ENCODE assay signal across 8 mouse cellular contexts in genomic region chr7:83695449-83696212, GRCm38 (mm10). TPM values are rescaled to one million over a fixed set of nuclear protein-coding genes. Genes with fewer than 3 reads are reported as not detected.
DNase-seq lines count a peak whose midpoint lies in the region; ATAC-seq and TF ChIP-seq lines count a peak whose summit lies in the region.

No protein-coding gene starts in this region.

- 31% methylated on average over 6 of the region's 6 CpGs for WGBS in kidney, postnatal 0 days
- WGBS in kidney, embryonic 14.5 days, result 29% methylated on average over 6 of the region's 6 CpGs
- WGBS in limb, embryonic 14.5 days, result 30% methylated on average over 6 of the region's 6 CpGs

- H3K27ac ChIP-seq in kidney, postnatal 0 days, result no peak overlapping the region
- no peak overlapping the region for H3K27ac ChIP-seq in kidney, embryonic 14.5 days (ENCODE audit: low read depth, low read length)
- H3K27ac ChIP-seq in limb, embryonic 14.5 days (replicated peaks; ENCODE audit: low read depth, low read length), result no peak overlapping the region

- H3K4me1 ChIP-seq in kidney, postnatal 0 days (replicated peaks; ENCODE audit: insufficient read depth, low read length), result no peaks in the 10 kb centered on the region
- no peaks in the 10 kb centered on the region for H3K4me1 ChIP-seq in kidney, embryonic 14.5 days (ENCODE audit: control insufficient read depth, insufficient read depth, low read length)
- H3K4me1 ChIP-seq in limb, embryonic 14.5 days (ENCODE audit: control insufficient read depth, insufficient read depth, low read length), result 0 out of 2 replicates have a peak, but pooled peaks cover 7% of the 10 kb centered on the region

- TF ChIP-seq CTCF in kidney, postnatal 0 days (IDR thresholded peaks at IDR 0.05; ENCODE audit: low read depth), result peak; percentile 85
- TF ChIP-seq CTCF in brain, embryonic 14.5 days (IDR thresholded peaks at IDR 0.05; ENCODE audit: borderline replicate concordance, extremely low read depth, insufficient read depth, insufficient read length), result peak; percentile 71; the same call in 1 of the 2 replicates

- no peak for TF ChIP-seq POLR2A in brain, embryonic 14.5 days (IDR thresholded peaks at IDR 0.05; ENCODE audit: borderline replicate concordance, extremely low read depth, insufficient read depth, insufficient read length, poor library complexity, severe bottlenecking)
- no peak for TF ChIP-seq POLR2A in limb, embryonic 14.5 days (IDR thresholded peaks at IDR 0.05; ENCODE audit: borderline replicate concordance, extremely low read depth, insufficient read depth, insufficient read length)

- H3K36me3 ChIP-seq in kidney, postnatal 0 days (ENCODE audit: insufficient read depth, low read length), result no peaks in the 10 kb centered on the region
- no peaks in the 10 kb centered on the region for H3K36me3 ChIP-seq in kidney, embryonic 14.5 days (ENCODE audit: control insufficient read depth, insufficient read depth, low read length)
- no peaks in the 10 kb centered on the region for H3K36me3 ChIP-seq in limb, embryonic 14.5 days (ENCODE audit: control insufficient read depth, insufficient read depth, low read length)

- no peak for ATAC-seq in kidney, postnatal 0 days (replicated peaks; ENCODE audit: low FRiP score, low read depth)
- ATAC-seq in kidney, embryonic 14.5 days (ENCODE audit: low FRiP score, low TSS enrichment), result no peak
- ATAC-seq in limb, embryonic 14.5 days (ENCODE audit: low FRiP score, low read depth), result no peak
- ATAC-seq in inflammation-experienced regulatory T-cells, adult 6 months, result no peak

- no peak overlapping the region for H3K4me2 ChIP-seq in kidney, postnatal 0 days (ENCODE audit: low read length)
- H3K4me2 ChIP-seq in kidney, embryonic 14.5 days (replicated peaks; ENCODE audit: low read depth, low read length), result no peak overlapping the region
- H3K4me2 ChIP-seq in limb, embryonic 14.5 days (replicated peaks; ENCODE audit: low read depth, low read length, severe bottlenecking), result no peak overlapping the region

- DNase-seq in cerebellum, adult 18-20 months, result peak; percentile 44 to 50
- no peak for DNase-seq in cerebellum, adult 11 months
- DNase-seq in kidney, postnatal 0 days (ENCODE audit: low spot score), result peak; percentile 62
- peak; percentile 49 for DNase-seq in 3T3-L1 (ENCODE audit: low read depth, low spot score)
- DNase-seq in brain, embryonic 14.5 days (ENCODE audit: low read depth), result peak; percentile 65
- DNase-seq in limb, embryonic 14.5 days (ENCODE audit: low spot score), result peak; percentile 56

- H3K27me3 ChIP-seq in kidney, postnatal 0 days (ENCODE audit: insufficient read depth, low read length), result no peaks in the 10 kb centered on the region
- H3K27me3 ChIP-seq in kidney, embryonic 14.5 days (ENCODE audit: control insufficient read depth, insufficient read depth, low read length), result no peaks in the 10 kb centered on the region
- no peaks in the 10 kb centered on the region for H3K27me3 ChIP-seq in limb, embryonic 14.5 days (ENCODE audit: control insufficient read depth, insufficient read depth, low read length)

- no peaks in the 10 kb centered on the region for H3K9me3 ChIP-seq in kidney, postnatal 0 days (replicated peaks; ENCODE audit: low read length)
- no peaks in the 10 kb centered on the region for H3K9me3 ChIP-seq in kidney, embryonic 14.5 days (ENCODE audit: control insufficient read depth, low read length)
- no peaks in the 10 kb centered on the region for H3K9me3 ChIP-seq in limb, embryonic 14.5 days (ENCODE audit: control insufficient read depth, low read length)

- no peak overlapping the region for H3K4me3 ChIP-seq in kidney, postnatal 0 days (replicated peaks; ENCODE audit: low read depth, low read length)
- no peak overlapping the region for H3K4me3 ChIP-seq in kidney, embryonic 14.5 days (ENCODE audit: low read length)
- no peak overlapping the region for H3K4me3 ChIP-seq in limb, embryonic 14.5 days (replicated peaks; ENCODE audit: low read length)

- H3K9ac ChIP-seq in kidney, postnatal 0 days (ENCODE audit: low read depth, low read length), result no peak overlapping the region
- no peak overlapping the region for H3K9ac ChIP-seq in kidney, embryonic 14.5 days (ENCODE audit: low read depth, low read length)
- no peak overlapping the region for H3K9ac ChIP-seq in limb, embryonic 14.5 days (ENCODE audit: low read depth, low read length, severe bottlenecking)

RNA-seq across cellular contexts. Expression of gene Il16, which starts 49.9 kb away (rescaled TPM):
- polyA plus RNA-seq in kidney, postnatal 0 days (2015; fragmentation: Nextera tagmentation; extraction: Ambion mirVana), result 3.1 and 3.6 TPM in 2 replicates
- 1.6 and 2.5 TPM in 2 replicates for polyA plus RNA-seq in kidney, embryonic 14.5 days (2014; fragmentation: Nextera tagmentation; extraction: Ambion mirVana)
- polyA plus RNA-seq in brain, embryonic 14.5 days (2012; rRNA removed), result 0.82 and 1.2 TPM in 2 replicates
- polyA plus RNA-seq in limb, embryonic 14.5 days (2012; rRNA removed), result 6.6 and 6.8 TPM in 2 replicates
- 5.8 and 7.6 TPM in 2 replicates for polyA plus RNA-seq in limb, embryonic 14.5 days (2014; fragmentation: Nextera tagmentation; extraction: Ambion mirVana)
- polyA plus RNA-seq in inflammation-experienced regulatory T-cells, adult 6 months (2017; shearing (Covaris generic)), result 100 to 1,000 TPM; 206 to 386 (median 321) TPM

Comparison
In these comparisons a context has a peak if more than half of its experiments do, and no peak if none do; other contexts are left out.
1. RNA of gene Il16, which starts 49.9 kb away (polyA plus RNA-seq): 206 to 386 TPM in inflammation-experienced regulatory T-cells, adult 6 months; 5.8 to 7.6 TPM in limb, embryonic 14.5 days, 3.1 to 3.6 TPM in kidney, postnatal 0 days, 1.6 to 2.5 TPM in kidney, embryonic 14.5 days and 0.82 to 1.2 TPM in brain, embryonic 14.5 days; every median in the first group is over 10 times any median in the second.